Mouse (Mus musculus) kidney, postnatal 4 days (tissue): ENCODE results near the gene Ghrh.

ENCODE experiments used
- DNase-seq, 2 experiments: peaks; one replicate each; pipeline ENCODE4 v3.0.0; 2021; ENCODE audit warnings: mixed read lengths in 2 of 2

Ghrh gene

GRCm38 (mm10) chr2:157306091-157307032, 40.9 kb downstream of the Ghrh start:
- no peak for DNase-seq

GRCm38 (mm10) chr2:157303096-157303495, 44.2 kb downstream of the Ghrh start:
- DNase-seq, result no peak

- DNase-seq, result no peak
Observed at GRCm38 (mm10) chr2:157300051-157300450, 47.3 kb downstream of the Ghrh start.

- no peak for DNase-seq
Observed at GRCm38 (mm10) chr2:157296105-157296689, 51.1 kb downstream of the Ghrh start.

GRCm38 (mm10) chr2:157292093-157292492, 55.2 kb downstream of the Ghrh start:
- peak; percentile 90 for DNase-seq

- DNase-seq, result no peak
Observed at GRCm38 (mm10) chr2:157288996-157289395, 58.3 kb downstream of the Ghrh start.

GRCm38 (mm10) chr2:157287542-157287941, 59.8 kb downstream of the Ghrh start:
- DNase-seq, result peak; percentile 54 to 58

- DNase-seq, result no peak
Observed at GRCm38 (mm10) chr2:157283321-157283720, 64.0 kb downstream of the Ghrh start.
